Mouse (Mus musculus) heart, adult 2 months (tissue): Measurements from ENCODE around the gene Gbx2.

Experiments used
- CTCF ChIP-seq: fragments of 200-600 bp; IDR thresholded peaks from 2 replicates; pipeline ENCODE4 v1.8.1; 2022; ENCODE audit warnings: antibody characterized with exemption, mild to moderate bottlenecking, moderate library complexity
- EP300 ChIP-seq: fragments of 200-500 bp; IDR thresholded peaks from 2 replicates; pipeline ENCODE4 v1.6.1; 2011; ENCODE audit warnings: low read depth, low read length, control low read depth; ENCODE audit not compliant: insufficient read depth
- POLR2A ChIP-seq: fragments of 200-500 bp; IDR thresholded peaks from 2 replicates; pipeline ENCODE4 v1.6.1; 2011; ENCODE audit warnings: mild to moderate bottlenecking, low read depth, low read length, control low read depth; ENCODE audit not compliant: insufficient read depth

- TF ChIP-seq POLR2A: no peak
- TF ChIP-seq CTCF: no peak
- no peak for TF ChIP-seq EP300
Observed at GRCm38 (mm10) chr1:89930551-89930950, 428 bp downstream of the Gbx2 start.
